Mouse (Mus musculus): ENCODE measurements around the gene Pou3f1.
A peak's percentile ranks its signal among the peaks of the same experiment; 100 is the strongest.
"Not testable (repeated sequence)": the region's sequence is repeated elsewhere in the genome, so short reads cannot be mapped to it uniquely, and the experiment has no call there.

The Pou3f1 gene

GRCm38 (mm10) chr4:124694572-124694971 lies 38.0 kb downstream of the Pou3f1 start:
- DNase-seq, result no peak

GRCm38 (mm10) chr4:124695786-124696516 lies 39.3 kb downstream of the Pou3f1 start:
- DNase-seq, result no peak

GRCm38 (mm10) chr4:124699791-124700190 lies 43.2 kb downstream of the Pou3f1 start:
- no peak for DNase-seq

- peak; percentile 92 for DNase-seq
Measured at GRCm38 (mm10) chr4:124700248-124700971, 43.8 kb downstream of the Pou3f1 start, which contains the start of gene Fhl3. Gene Fhl3, plus strand, starts transcription at chr4:124700701.

GRCm38 (mm10) chr4:124701052-124701845 lies 44.6 kb downstream of the Pou3f1 start:
- peak; percentile 57 for DNase-seq

GRCm38 (mm10) chr4:124701916-124702315 lies 45.3 kb downstream of the Pou3f1 start:
- DNase-seq, result no peak

- no peak for DNase-seq
Measured at GRCm38 (mm10) chr4:124703406-124703805, 46.8 kb downstream of the Pou3f1 start.

GRCm38 (mm10) chr4:124703881-124704796 lies 47.5 kb downstream of the Pou3f1 start:
- DNase-seq, result peak; percentile 59

- DNase-seq, result peak; percentile 71
Measured at GRCm38 (mm10) chr4:124704797-124705474, 48.3 kb downstream of the Pou3f1 start.

GRCm38 (mm10) chr4:124705661-124706269 lies 49.2 kb downstream of the Pou3f1 start:
- no peak for DNase-seq

GRCm38 (mm10) chr4:124707381-124708199 lies 51.0 kb downstream of the Pou3f1 start:
- not testable (repeated sequence) for DNase-seq

- not testable (repeated sequence) for DNase-seq
Measured at GRCm38 (mm10) chr4:124708200-124708517, 51.6 kb downstream of the Pou3f1 start.

GRCm38 (mm10) chr4:124708518-124709477 lies 52.2 kb downstream of the Pou3f1 start:
- peak; percentile 95 for DNase-seq

- DNase-seq, result peak; percentile 75
Measured at GRCm38 (mm10) chr4:124709961-124710446, 53.4 kb downstream of the Pou3f1 start.
